Mouse (Mus musculus) spleen, adult 18-20 months (tissue): ENCODE measurements around the gene Postn.

Source experiments
- DNase-seq, 2 experiments: peaks; one replicate each; pipeline ENCODE4 v3.0.0; 2022; ENCODE audit warnings: mixed read lengths in 2 of 2

The Postn gene

GRCm38 (mm10) chr3:54420189-54420928, 59.5 kb downstream of the Postn start:
- DNase-seq, result no peak

GRCm38 (mm10) chr3:54420983-54421382, 60.1 kb downstream of the Postn start:
- DNase-seq, result no peak

GRCm38 (mm10) chr3:54421666-54422065, 60.8 kb downstream of the Postn start:
- no peak for DNase-seq

GRCm38 (mm10) chr3:54424146-54424545, 63.2 kb downstream of the Postn start:
- DNase-seq, result no peak

- DNase-seq, result no peak
Observed at GRCm38 (mm10) chr3:54431663-54432062, 70.8 kb downstream of the Postn start.

GRCm38 (mm10) chr3:54432167-54432566, 71.3 kb downstream of the Postn start:
- no peak for DNase-seq

GRCm38 (mm10) chr3:54432605-54433004, 71.7 kb downstream of the Postn start:
- no peak for DNase-seq

- DNase-seq, result no peak
Observed at GRCm38 (mm10) chr3:54434571-54434970, 73.7 kb downstream of the Postn start.

- no peak for DNase-seq
Observed at GRCm38 (mm10) chr3:54436373-54436964, 75.6 kb downstream of the Postn start.
